Mouse (Mus musculus) v-Abl transformed pro-B cells (cell line): Measurements from ENCODE around the gene Cdh23.

ENCODE experiments used
- in situ Hi-C, 2 experiments: fragments of 400-800 bp; cut with MboI; formaldehyde crosslinking; loops; one replicate each; pipeline ENCODE4 v1.15.1; 2025; ENCODE audit not compliant: unreplicated experiment in 2 of 2

Gene Cdh23

DNA sequence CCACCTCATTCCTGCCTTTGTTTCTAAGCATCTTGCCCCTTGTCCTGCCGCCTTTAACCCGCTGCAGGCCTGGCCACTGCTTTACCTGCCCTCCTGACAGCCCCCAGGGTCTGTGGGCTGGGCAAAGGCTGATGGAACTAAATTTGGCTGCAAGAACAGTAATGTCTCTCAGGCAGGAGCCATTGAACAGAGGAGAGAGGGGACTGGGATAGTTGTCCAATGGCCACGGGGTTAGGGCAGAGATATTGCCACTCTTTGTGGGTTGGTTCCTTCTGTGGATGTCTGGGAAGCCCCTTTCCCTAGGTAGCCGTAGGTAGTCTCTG, 342.3 kb downstream of the Cdh23 start:
- in situ Hi-C loops: loop anchor here in 1 of 2 experiments (25.0 kb wide), 1 partner anchor 1333 kb away; the partner anchor contains the start of genes Sar1a and Tysnd1

DNA sequence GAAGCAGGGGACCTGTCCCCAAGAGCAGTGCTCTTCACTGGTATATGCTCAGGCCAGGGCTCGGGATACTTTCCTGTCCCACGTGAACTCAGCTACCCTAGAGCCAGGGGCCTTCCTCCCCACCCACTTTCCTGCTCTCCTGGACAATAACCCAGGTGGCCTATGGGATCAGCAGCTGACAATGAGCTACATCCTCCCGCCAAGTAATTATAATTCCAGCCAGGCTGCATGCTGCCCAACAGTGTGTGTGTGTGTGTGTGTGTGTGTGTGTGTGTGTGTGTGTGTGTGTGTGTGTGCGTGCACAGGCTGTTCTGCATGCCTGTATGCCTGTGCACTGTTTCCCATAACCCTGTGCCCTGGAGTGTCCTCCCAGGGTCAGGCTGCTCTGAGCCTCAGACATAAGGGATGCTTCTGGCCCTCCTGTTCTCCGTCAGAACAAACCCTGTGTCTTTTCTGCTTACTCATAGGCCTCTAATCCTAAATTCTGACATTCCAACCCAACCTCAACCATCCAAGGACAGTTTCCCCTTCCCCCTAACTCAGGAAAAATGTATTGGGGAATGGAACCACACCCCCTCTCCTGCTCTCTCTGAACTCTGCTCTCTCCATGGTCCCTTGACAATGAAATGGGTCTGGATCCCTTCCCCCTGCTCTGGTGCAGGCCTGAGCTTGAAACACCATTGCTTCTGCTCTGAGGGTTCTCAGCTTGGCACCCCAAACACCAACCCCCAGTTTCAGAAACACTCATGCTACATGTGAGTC, 342.9 kb downstream of the Cdh23 start:
- in situ Hi-C loops: loop anchor here in 1 of 2 experiments (25.0 kb wide), 1 partner anchor 1334 kb away; the partner anchor contains the start of genes Sar1a and Tysnd1

DNA sequence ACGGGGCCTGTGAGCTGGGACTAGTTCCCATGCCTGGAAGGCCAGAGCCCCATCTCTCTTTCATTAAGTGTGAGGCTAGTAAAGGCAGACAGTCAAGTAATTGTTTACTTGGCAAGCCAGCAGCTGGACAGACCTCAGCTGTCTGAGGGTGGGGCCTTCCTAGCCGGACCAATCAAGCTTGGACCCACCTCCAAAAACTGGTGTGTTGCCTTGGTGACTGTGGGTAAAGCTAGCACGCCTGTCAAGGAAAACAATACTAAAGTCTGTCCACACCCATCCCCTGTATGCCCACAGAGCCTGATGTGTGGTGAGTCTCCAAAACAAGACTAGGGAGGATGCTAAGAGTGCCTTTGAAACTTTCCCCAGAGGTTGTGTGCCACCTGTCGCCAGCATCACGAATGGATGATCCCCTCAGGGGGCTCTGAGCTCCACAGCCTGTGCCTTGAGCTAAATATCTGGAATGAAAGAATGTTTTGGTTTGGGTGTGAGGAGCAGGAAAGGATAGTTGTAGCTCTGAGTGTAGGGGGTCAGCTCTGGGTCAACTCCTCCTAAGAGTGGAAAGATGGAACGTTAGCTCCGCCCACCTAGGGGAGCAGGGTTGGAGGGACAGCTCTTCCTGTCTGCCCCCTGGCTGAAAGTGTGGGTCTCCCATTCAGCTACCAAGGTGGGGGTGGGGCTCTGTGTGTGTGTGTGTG, 344.4 kb downstream of the Cdh23 start:
- in situ Hi-C loops: loop anchor here in 1 of 2 experiments (25.0 kb wide), 1 partner anchor 1335 kb away; the partner anchor contains the start of genes Sar1a and Tysnd1

DNA sequence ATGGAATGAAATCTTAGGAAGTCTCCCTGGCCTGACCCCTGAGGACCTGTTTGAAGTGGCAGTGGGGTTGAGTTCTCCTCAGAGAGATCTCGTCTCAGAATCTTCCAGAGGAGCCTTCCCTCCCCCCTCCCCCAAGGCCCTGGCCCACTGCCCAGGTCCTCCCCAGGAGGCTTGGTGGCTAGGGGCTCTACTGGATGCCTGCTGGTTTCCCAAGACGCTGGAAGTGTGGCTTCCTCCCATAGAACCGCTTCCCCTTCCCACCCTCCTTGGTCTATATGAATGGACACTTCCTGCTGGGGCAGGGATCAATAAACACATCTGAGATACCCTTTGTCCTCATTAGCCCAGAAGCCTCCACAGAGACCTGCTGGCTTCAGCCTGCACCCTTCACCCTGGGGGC, 345.0 kb downstream of the Cdh23 start:
- in situ Hi-C loops: loop anchor here in 1 of 2 experiments (25.0 kb wide), 1 partner anchor 1336 kb away; the partner anchor contains the start of genes Sar1a and Tysnd1

DNA sequence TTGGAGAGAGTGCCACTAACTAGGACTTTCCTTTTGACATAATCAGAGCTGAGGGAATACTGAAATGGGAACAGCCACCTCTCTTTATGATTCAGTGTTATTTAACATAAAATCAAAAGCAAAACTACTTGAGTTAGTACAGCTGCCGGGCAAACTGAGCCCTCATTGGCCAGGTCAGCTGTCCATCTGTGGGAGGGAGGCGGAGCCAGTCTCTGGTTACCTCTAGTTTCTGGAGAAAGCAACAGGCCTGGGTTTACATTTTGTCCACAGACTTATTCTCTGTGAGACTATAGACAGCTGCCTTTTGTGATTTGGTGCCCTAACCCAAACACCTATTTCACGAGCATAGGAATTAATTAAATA, 345.5 kb downstream of the Cdh23 start:
- in situ Hi-C loops: loop anchor here in 1 of 2 experiments (25.0 kb wide), 1 partner anchor 1337 kb away; the partner anchor contains the start of genes Sar1a and Tysnd1

DNA sequence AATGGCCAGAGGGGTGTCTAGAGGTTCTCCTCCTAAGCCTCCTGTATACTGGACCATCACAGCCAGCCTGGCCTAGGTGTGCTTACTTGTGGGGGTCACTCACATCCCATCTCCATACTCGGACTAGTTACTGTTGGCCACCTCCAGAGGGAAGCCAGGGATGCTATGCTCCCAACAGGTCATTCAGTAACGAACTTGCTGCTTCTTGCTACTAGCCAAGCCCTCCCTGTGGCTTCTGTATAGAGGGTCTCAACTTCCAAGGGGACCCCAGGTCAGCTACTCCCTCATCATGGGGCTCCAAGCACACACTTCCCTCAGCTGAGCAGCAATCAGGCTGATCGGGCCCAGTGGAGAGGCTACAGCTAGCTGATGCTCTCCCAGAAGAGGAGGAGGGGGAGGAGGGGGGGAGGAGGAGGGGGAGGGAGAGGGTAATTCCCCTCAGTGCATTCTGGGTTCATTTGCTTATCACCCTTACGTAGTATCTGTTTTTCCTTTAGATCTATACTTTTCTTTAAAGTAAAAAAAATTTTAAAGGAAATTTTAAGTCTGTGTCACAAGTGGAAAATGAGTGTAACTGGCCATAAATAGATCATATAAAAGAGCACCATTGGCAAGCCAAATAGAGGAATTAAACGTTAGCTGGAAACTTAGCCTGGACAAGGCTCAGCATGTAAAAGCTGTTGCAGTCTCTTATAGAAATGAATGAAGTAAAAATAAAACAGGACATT, 346.0 kb downstream of the Cdh23 start:
- in situ Hi-C loops: loop anchor here in 1 of 2 experiments (25.0 kb wide), 1 partner anchor 1337 kb away; the partner anchor contains the start of genes Sar1a and Tysnd1

DNA sequence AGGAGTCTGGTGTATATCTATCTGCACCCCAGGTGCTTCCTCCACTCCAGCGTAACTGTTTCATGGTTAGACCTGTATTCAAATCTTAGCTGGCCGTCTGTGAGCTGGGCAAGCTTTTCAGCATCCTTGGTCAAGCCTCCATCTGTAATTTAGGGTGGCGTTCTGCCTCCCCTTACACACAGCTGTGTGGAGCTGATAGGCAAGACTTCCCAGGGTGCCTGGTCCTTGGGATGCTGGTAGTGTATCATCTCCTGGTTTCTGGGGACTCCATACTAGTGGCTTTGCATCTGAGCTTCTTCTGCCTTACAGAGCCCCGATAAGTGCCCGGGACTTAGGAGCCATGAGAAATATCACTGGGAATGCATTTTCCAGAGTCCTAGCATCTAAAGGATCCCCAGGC, 346.6 kb downstream of the Cdh23 start:
- in situ Hi-C loops: loop anchor here (5.0 to 25.0 kb wide), 6 partner anchors 43 to 1338 kb away; partner anchors contain the start of genes Gm17455 (in 1 of the 2), Sar1a (in 1 of the 2) and Tysnd1 (in 1 of the 2)

DNA sequence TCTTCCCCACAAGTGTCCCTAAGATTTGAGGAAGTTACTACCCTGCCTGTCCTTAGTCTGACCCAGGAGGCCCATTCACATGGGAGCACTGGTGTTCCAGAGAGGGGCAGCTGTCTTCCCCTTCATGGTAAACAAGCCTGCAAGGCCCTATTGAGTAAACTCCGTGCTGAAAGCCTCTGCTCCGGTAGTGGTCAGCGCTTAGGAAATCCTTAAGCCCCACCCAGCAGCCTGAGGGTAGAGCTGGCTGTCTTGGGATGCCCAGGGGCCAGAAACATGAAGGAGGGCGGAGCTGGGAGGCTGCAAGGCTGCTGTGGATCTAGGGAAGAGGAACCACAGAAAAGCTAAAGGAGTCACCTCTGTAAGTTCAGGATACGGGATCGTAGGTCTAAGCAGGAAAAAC, 347.2 kb downstream of the Cdh23 start:
- in situ Hi-C loops: loop anchor here (5.0 to 25.0 kb wide), 5 partner anchors 43 to 713 kb away; partner anchors contain the start of gene Gm17455 (in 1 of the 2)

DNA sequence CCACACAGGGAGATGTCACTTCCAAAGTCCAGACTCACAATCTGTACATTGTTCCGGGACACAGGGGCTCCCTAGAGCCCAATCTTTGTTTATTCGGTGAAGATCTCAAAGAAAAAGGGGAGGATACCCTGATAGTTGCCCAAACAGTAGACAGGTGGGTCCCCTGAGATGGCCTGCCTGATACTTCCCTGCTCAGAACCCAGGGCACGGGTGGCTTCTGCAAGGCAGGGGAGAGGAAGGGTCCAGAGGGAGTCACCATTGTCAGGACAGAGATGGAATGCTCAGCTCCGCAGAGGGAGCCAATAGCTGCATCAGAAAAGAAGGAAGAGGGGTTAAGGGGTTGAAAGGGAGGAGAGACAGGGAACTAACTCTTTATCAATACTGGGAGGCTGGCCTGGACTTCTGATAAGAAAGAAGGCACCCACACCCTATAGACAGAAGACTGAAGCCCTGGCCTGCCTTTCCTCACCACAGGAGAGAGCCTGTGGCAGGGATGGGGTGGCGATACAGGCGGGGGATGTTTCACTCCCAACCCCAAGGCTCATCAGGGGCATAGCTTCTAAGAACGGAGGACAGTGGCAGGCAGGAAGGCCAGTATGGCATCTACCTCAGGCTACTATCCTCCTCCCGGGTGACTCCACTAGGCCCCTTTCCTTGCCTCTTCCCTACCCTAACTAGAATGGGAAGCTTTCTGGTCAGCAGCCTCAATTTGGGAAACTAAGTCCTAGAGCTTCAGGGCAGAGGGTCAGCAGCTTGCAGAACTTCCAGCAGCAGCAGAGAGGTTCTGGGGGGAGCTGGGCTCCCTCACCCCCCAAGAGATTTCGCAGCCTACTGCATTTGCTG, 348.3 kb downstream of the Cdh23 start:
- in situ Hi-C loops: loop anchor here (5.0 to 25.0 kb wide), 5 partner anchors 44 to 714 kb away; partner anchors contain the start of gene Gm17455 (in 1 of the 2)

DNA sequence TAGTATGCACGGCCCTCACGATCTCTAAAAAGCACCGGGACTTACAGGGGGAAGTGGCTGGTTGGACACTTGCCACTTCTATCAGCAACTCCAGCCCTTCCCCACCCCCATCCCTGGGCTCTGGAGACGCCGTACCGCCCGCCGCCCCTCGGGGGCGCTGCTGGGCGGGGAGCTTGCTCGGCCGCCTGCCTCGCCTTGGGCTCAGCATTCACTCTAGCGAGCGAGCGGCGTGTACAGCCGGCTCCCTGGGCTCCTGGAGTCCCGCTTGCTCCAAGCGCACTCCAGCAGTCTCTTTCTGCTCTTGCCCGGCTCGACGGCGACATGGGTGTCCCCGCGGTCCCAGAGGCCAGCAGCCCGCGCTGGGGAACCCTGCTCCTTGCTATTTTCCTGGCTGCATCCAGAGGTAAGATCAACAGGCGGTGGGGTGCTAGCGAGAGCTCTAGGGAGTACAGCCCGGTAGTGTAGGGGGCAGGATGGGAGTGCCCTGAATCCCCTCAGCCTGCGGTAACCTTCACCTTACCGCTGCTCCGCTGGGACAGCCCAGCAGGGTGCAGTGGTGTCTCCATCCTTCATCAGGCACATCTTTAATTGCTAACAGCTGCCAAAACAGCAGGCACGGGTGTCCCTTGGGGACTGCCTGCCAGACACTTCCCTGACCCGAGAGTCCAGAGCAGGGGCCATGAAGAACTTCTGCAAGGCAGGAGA, 349.4 kb downstream of the Cdh23 start, which contains the start of gene Vsir:
Vsir (plus strand) TSS at position 151 of the 705 bp plus-strand sequence.
- in situ Hi-C loops: loop anchor here (5.0 to 25.0 kb wide), 5 partner anchors 45 to 715 kb away; partner anchors contain the start of gene Gm17455 (in 1 of the 2)

DNA sequence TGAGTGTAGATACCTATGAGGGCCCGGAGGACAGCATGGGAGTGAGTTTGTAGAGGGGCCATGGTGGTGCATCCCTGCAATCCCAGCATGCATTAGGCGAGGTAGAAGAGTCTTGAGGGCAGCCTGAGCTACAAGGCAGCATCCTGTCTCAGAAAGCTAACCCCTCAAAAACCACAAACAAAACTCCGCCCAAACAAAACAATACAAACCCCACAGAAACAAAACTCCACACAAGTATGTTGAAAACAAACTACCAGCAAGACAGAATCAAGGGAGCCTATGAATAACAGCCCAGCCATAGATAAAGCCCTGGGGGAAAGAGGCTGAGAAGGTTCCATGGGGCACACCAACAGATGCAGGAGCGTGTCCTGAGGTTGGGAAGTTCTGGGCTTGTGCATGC, 350.2 kb downstream of the Cdh23 start:
- in situ Hi-C loops: loop anchor here (5.0 to 25.0 kb wide), 5 partner anchors 44 to 716 kb away; partner anchors contain the start of gene Gm17455 (in 1 of the 2)

DNA sequence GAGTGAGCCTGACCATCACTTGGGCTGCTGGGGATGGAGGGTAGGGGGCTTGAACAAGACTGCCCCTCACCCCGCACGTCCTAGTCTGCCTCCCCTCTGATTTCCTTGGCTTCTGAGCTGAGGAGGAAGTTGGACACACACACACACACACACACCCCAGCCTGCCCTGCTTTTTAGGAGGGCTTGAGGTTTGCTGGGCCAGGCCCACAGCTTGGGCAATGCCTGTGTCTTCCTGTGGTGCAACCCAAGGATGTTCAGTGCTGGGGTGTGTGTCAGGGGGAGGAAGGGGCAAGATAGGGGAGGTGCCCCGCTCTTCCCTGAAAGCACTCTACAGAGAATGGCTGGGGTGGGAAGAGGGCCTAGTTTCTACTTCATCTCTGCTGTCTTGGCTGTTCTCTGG, 352.2 kb downstream of the Cdh23 start:
- in situ Hi-C loops: loop anchor here in 1 of 2 experiments (25.0 kb wide), 1 partner anchor 718 kb away; no protein-coding TSS in a partner anchor

DNA sequence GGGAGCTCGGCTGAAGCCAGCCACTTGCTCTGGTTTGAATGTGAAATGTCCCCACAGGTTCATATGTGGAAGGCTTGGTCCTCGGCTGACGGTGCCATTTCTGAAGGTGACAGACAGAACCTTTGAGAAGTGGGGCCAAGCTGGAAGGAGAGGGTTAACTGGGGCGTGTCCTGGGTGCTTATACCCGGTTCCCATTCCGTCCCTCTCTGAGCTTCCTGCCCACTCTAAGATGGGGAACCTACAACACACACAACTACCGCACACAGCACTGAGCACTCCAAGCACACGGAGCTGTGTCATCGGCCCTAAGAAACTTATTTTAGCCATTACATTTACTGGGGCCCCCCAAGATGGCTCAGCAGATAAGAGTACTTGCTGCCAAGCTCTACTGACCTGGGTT, 354.8 kb downstream of the Cdh23 start:
- in situ Hi-C loops: loop anchor here in 1 of 2 experiments (25.0 kb wide), 1 partner anchor 721 kb away; no protein-coding TSS in a partner anchor

DNA sequence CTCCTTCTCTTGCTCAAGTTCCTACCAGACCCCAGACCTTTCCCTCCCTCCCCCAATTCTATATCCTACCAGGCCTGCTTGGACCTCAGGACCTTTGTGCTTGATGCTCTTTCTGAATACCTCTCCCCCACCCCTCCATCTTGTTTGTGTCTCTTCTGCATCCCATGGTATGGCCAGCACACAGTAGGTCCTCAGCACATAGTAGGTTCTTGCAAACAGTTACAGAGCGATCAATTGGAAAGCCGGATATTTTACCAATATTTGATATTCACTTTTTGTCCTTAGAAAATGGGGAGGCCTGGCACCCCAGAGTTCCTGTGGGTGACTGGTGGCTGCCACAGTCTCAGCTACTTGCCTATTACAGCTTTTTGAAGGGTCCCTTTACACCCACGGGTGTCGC, 361.3 kb downstream of the Cdh23 start:
- in situ Hi-C loops: loop anchor here in 1 of 2 experiments (25.0 kb wide), 1 partner anchor 727 kb away; no protein-coding TSS in a partner anchor

DNA sequence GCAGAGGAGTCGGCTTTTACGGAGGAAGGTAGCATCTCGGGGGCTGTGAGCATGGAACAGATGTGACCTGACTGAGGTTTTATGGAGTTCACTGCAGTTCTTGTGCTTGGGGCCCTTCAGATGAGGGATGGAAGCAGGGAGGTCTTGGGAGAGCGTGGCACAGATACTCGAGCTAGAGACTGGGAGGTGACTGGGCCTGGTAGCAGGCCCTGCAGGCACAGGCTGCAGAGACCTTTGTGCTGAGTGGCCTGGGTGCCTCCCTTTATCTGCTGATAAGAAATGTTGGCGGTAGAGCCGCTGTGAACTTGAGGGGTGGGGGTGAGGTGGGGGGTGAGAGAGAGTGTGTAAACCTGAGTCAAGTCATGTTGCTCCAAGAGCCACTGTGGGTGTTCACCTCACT, 361.7 kb downstream of the Cdh23 start:
- in situ Hi-C loops: loop anchor here in 1 of 2 experiments (25.0 kb wide), 1 partner anchor 728 kb away; no protein-coding TSS in a partner anchor

DNA sequence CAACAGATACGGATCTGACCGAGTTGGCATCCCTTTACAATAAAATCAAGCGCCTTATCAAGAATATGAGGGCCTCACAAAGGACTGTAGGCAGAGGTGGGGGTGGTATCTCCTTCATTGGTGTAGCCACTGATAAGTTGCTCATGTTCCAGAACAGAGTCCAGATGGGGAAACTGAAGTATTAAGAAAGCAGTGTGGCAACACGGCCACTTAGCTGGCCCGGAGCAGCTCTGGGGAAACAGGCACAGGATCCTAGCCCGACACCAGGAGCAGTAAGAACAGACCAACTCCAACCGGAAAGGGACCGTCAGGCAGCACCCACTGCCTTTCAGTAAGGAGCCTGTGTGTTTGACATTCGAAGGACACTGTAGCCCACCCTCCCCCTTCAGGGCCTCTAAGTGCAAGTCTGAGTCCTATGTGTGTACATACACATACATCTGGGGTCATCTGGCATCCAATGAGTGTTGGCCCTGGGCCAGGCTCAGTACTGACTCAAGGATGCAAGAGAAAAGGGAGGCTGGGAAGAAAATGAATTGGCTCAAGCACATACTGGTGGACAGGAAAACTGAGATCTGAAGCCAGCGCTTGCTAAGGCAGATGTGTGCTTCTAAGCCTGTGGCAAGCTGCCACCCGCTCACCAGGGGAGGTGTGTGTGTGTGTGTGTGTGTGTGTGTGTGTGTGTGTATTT, 367.2 kb downstream of the Cdh23 start:
- in situ Hi-C loops: loop anchor here in 1 of 2 experiments (25.0 kb wide), 1 partner anchor 733 kb away; no protein-coding TSS in a partner anchor

DNA sequence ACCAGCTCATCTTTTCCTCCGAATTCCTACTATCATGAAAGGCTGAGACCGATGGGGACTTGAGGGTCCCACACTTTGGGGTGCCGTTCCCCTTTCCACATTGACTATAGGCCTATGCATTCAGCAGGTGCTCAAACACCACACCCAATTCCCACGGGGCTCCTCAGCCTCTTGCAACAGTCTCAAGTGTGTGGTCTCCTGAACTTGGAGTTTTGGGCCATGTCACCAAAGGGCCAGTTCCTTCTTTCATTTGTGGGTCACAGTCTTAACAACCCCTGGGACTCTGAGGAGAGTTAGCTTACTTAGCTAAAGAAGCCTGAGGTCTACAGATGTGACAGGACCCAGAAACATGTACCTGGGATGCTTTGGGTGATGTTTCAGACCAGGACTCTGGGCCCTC, 380.1 kb downstream of the Cdh23 start:
- in situ Hi-C loops: loop anchor here in 1 of 2 experiments (25.0 kb wide), 1 partner anchor 746 kb away; no protein-coding TSS in a partner anchor

DNA sequence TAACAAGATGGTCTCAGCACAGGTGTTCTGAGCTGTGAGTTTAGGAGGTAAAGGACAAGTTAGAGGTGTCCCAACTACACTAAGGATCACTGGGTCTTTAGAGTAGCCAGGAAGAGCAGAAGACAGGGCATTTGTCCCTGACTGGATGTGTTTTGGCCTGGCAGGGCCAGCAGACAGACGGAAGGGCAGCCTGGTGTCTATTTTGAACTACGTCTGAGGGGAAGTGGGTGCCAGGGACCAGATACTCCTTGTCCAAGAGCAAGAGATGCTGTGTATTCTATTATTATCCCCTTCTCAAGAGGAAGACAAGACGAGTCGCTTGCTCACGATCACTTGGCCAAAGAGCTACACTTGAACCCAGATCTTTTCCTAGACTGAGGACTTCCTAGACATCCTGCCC, 382.7 kb downstream of the Cdh23 start:
- in situ Hi-C loops: loop anchor here in 1 of 2 experiments (25.0 kb wide), 1 partner anchor 749 kb away; no protein-coding TSS in a partner anchor
